Mouse (Mus musculus): ENCODE results near the gene Rusc2. TPM values are rescaled to one million over a fixed set of nuclear protein-coding genes. Genes with fewer than 3 reads are reported as not detected.

Rusc2 gene
- polyA plus RNA-seq, 1 experiment from 2014 or later = 23.4 TPM

GRCm38 (mm10) chr4:43344932-43345331, 36.8 kb upstream of the Rusc2 start:
- no peaks in the 10 kb centered on the region for H3K4me1 ChIP-seq (ENCODE audit: insufficient read depth, low read depth, low read length)
- 86% methylated on average over 2 of the region's 2 CpGs for WGBS
- H3K36me3 ChIP-seq (ENCODE audit: insufficient read depth, low read length) = no peaks in the 10 kb centered on the region
- no peak overlapping the region for H3K27ac ChIP-seq (ENCODE audit: low read length)
- H3K4me2 ChIP-seq (replicated peaks; ENCODE audit: low read depth, low read length) = no peak overlapping the region
- no peak overlapping the region for H3K4me3 ChIP-seq (ENCODE audit: low read depth, low read length)
- no peak for ATAC-seq
- TF ChIP-seq EP300 (IDR thresholded peaks at IDR 0.05) (no peak), CTCF (IDR thresholded peaks at IDR 0.05) (no peak)
- no peak overlapping the region for H3K9ac ChIP-seq (replicated peaks; ENCODE audit: low read depth)
- no peak for DNase-seq (ENCODE audit: low spot score)
- H3K27me3 ChIP-seq (replicated peaks; ENCODE audit: insufficient read depth, low read length) = no peaks in the 10 kb centered on the region
- H3K9me3 ChIP-seq (ENCODE audit: low read length) = no peaks in the 10 kb centered on the region

GRCm38 (mm10) chr4:43349206-43349605, 32.6 kb upstream of the Rusc2 start:
- TF ChIP-seq EP300 (IDR thresholded peaks at IDR 0.05) = no peak
- TF ChIP-seq CTCF (IDR thresholded peaks at IDR 0.05) = no peak
- WGBS = 83% methylated on average over 5 of the region's 5 CpGs
- H3K4me3 ChIP-seq (ENCODE audit: low read depth, low read length) = no peak overlapping the region
- H3K4me2 ChIP-seq (replicated peaks; ENCODE audit: low read depth, low read length) = no peak overlapping the region
- no peak overlapping the region for H3K9ac ChIP-seq (replicated peaks; ENCODE audit: low read depth)
- no peak overlapping the region for H3K27ac ChIP-seq (ENCODE audit: low read length)
- no peaks in the 10 kb centered on the region for H3K9me3 ChIP-seq (ENCODE audit: low read length)
- H3K4me1 ChIP-seq (ENCODE audit: insufficient read depth, low read depth, low read length) = no peaks in the 10 kb centered on the region
- no peaks in the 10 kb centered on the region for H3K36me3 ChIP-seq (ENCODE audit: insufficient read depth, low read length)
- H3K27me3 ChIP-seq (replicated peaks; ENCODE audit: insufficient read depth, low read length) = no peaks in the 10 kb centered on the region
- ATAC-seq = no peak
- DNase-seq (ENCODE audit: low spot score) = no peak

GRCm38 (mm10) chr4:43350038-43350560, 31.7 kb upstream of the Rusc2 start:
- no peak overlapping the region for H3K27ac ChIP-seq (ENCODE audit: low read length)
- no peak overlapping the region for H3K4me2 ChIP-seq (replicated peaks; ENCODE audit: low read depth, low read length)
- TF ChIP-seq EP300 (IDR thresholded peaks at IDR 0.05) = 0 out of 2 replicates have a peak, but pooled peaks have one; percentile 9
- no peak for TF ChIP-seq CTCF (IDR thresholded peaks at IDR 0.05)
- no peaks in the 10 kb centered on the region for H3K27me3 ChIP-seq (replicated peaks; ENCODE audit: insufficient read depth, low read length)
- 48% methylated on average over 6 of the region's 6 CpGs for WGBS
- DNase-seq (ENCODE audit: low spot score) = peak; percentile 7
- H3K36me3 ChIP-seq (ENCODE audit: insufficient read depth, low read length) = no peaks in the 10 kb centered on the region
- H3K9me3 ChIP-seq (ENCODE audit: low read length) = no peaks in the 10 kb centered on the region
- no peak overlapping the region for H3K9ac ChIP-seq (replicated peaks; ENCODE audit: low read depth)
- no peaks in the 10 kb centered on the region for H3K4me1 ChIP-seq (ENCODE audit: insufficient read depth, low read depth, low read length)
- no peak for ATAC-seq
- H3K4me3 ChIP-seq (ENCODE audit: low read depth, low read length) = no peak overlapping the region

- DNase-seq (ENCODE audit: low spot score) (no peak), ATAC-seq (no peak)
- H3K9ac ChIP-seq (replicated peaks; ENCODE audit: low read depth) = no peak overlapping the region
- H3K36me3 ChIP-seq (ENCODE audit: insufficient read depth, low read length) = no peaks in the 10 kb centered on the region
- no peak overlapping the region for H3K4me2 ChIP-seq (replicated peaks; ENCODE audit: low read depth, low read length)
- H3K27me3 ChIP-seq (replicated peaks; ENCODE audit: insufficient read depth, low read length) = no peaks in the 10 kb centered on the region
- no peak overlapping the region for H3K4me3 ChIP-seq (ENCODE audit: low read depth, low read length)
- TF ChIP-seq EP300 (IDR thresholded peaks at IDR 0.05) (no peak), CTCF (IDR thresholded peaks at IDR 0.05) (0 out of 2 replicates have a peak, but pooled peaks have one; percentile 8)
- H3K27ac ChIP-seq (ENCODE audit: low read length) = no peak overlapping the region
- 81% methylated on average over 6 of the region's 6 CpGs for WGBS
- H3K9me3 ChIP-seq (ENCODE audit: low read length) = no peaks in the 10 kb centered on the region
- no peaks in the 10 kb centered on the region for H3K4me1 ChIP-seq (ENCODE audit: insufficient read depth, low read depth, low read length)
These were observed 28.1 kb upstream of the Rusc2 start for GRCm38 (mm10) chr4:43353662-43354061.

- Histone ChIP-seq H3K9me3 (ENCODE audit: low read length) (no peaks in the 10 kb centered on the region), H3K27me3 (replicated peaks; ENCODE audit: insufficient read depth, low read length) (no peaks in the 10 kb centered on the region), H3K27ac (ENCODE audit: low read length) (no peak overlapping the region), H3K9ac (replicated peaks; ENCODE audit: low read depth) (no peak overlapping the region), H3K4me2 (replicated peaks; ENCODE audit: low read depth, low read length) (no peak overlapping the region), H3K4me1 (ENCODE audit: insufficient read depth, low read depth, low read length) (no peaks in the 10 kb centered on the region), H3K4me3 (ENCODE audit: low read depth, low read length) (no peak overlapping the region), H3K36me3 (ENCODE audit: insufficient read depth, low read length) (no peaks in the 10 kb centered on the region)
- TF ChIP-seq CTCF (IDR thresholded peaks at IDR 0.05) (no peak), EP300 (IDR thresholded peaks at IDR 0.05) (no peak)
- ATAC-seq (no peak), DNase-seq (ENCODE audit: low spot score) (no peak)
- 80% methylated on average over 11 of the region's 11 CpGs for WGBS
These were observed 16.7 kb upstream of the Rusc2 start for GRCm38 (mm10) chr4:43364914-43365560.

- 86% methylated on average over 5 of the region's 5 CpGs for WGBS
- Histone ChIP-seq H3K27ac (ENCODE audit: low read length) (no peak overlapping the region), H3K27me3 (replicated peaks; ENCODE audit: insufficient read depth, low read length) (no peaks in the 10 kb centered on the region), H3K4me3 (ENCODE audit: low read depth, low read length) (no peak overlapping the region), H3K4me2 (replicated peaks; ENCODE audit: low read depth, low read length) (no peak overlapping the region), H3K36me3 (ENCODE audit: insufficient read depth, low read length) (no peaks in the 10 kb centered on the region), H3K4me1 (ENCODE audit: insufficient read depth, low read depth, low read length) (no peaks in the 10 kb centered on the region), H3K9me3 (ENCODE audit: low read length) (no peaks in the 10 kb centered on the region), H3K9ac (replicated peaks; ENCODE audit: low read depth) (no peak overlapping the region)
- DNase-seq (ENCODE audit: low spot score) (no peak), ATAC-seq (no peak)
- no peak for TF ChIP-seq EP300 (IDR thresholded peaks at IDR 0.05)
- no peak for TF ChIP-seq CTCF (IDR thresholded peaks at IDR 0.05)
These were observed 14.5 kb upstream of the Rusc2 start for GRCm38 (mm10) chr4:43367295-43367694.

Measured in lung, postnatal 0 days (tissue).